16 mouse cellular contexts compared by ENCODE assay signal in genomic region chr2:131846811-131847210, GRCm38 (mm10). TPM values are rescaled to one million over a fixed set of nuclear protein-coding genes. Genes with fewer than 3 reads are reported as not detected.
DNase-seq lines count a peak whose midpoint lies in the region; ATAC-seq and TF ChIP-seq lines count a peak whose summit lies in the region.
"Had no signal": no experiment of that assay in that cellular context is flagged by ENCODE, and none has a peak within 500 bp of the region (broad histone marks: within the 10 kb centered on the region; RNA-seq: fewer than 3 reads in every experiment).

No protein-coding gene starts in this region.

- TF ChIP-seq CTCF in G1E (IDR thresholded peaks at IDR 0.05; ENCODE audit: low read depth, low read length) = no peak

- H3K27ac ChIP-seq in hindbrain, embryonic 11.5 days (ENCODE audit: low read depth, low read length) = peak overlapping the region; percentile 81; the same call in 1 of the 2 replicates
- peak overlapping the region; percentile 93 for H3K27ac ChIP-seq in midbrain, embryonic 13.5 days
- H3K27ac ChIP-seq: liver, embryonic 14.5 days had no signal

- no peaks in the 10 kb centered on the region for H3K27me3 ChIP-seq in G1E (ENCODE audit: insufficient read depth, low read length)
- H3K27me3 ChIP-seq in hindbrain, embryonic 11.5 days (ENCODE audit: control insufficient read depth, insufficient read depth, low read length) = no peaks in the 10 kb centered on the region
- no peaks in the 10 kb centered on the region for H3K27me3 ChIP-seq in midbrain, embryonic 13.5 days

- no peak overlapping the region for H3K9ac ChIP-seq in hindbrain, embryonic 11.5 days (ENCODE audit: low read depth, low read length)
- H3K9ac ChIP-seq in midbrain, embryonic 13.5 days (replicated peaks) = no peak overlapping the region
- H3K9ac ChIP-seq: liver, embryonic 14.5 days had no signal

- H3K4me2 ChIP-seq in hindbrain, embryonic 11.5 days (replicated peaks; ENCODE audit: low read depth, low read length) = no peak overlapping the region
- peak overlapping the region; percentile 44 for H3K4me2 ChIP-seq in midbrain, embryonic 13.5 days (replicated peaks)
- H3K4me2 ChIP-seq: heart, embryonic 11.5 days had no signal

- H3K4me1 ChIP-seq in G1E (ENCODE audit: insufficient read depth, low read depth, low read length) = peaks cover 82% of the 10 kb centered on the region
- 0 out of 2 replicates have a peak, but pooled peaks cover 2% of the 10 kb centered on the region for H3K4me1 ChIP-seq in hindbrain, embryonic 11.5 days (replicated peaks; ENCODE audit: control insufficient read depth, insufficient read depth, low read length)
- peaks cover 27% of the 10 kb centered on the region for H3K4me1 ChIP-seq in midbrain, embryonic 13.5 days (replicated peaks)

- no peaks in the 10 kb centered on the region for H3K9me3 ChIP-seq in G1E (replicated peaks)
- no peaks in the 10 kb centered on the region for H3K9me3 ChIP-seq in hindbrain, embryonic 11.5 days (ENCODE audit: control insufficient read depth, low read length)
- no peaks in the 10 kb centered on the region for H3K9me3 ChIP-seq in midbrain, embryonic 13.5 days
- H3K9me3 ChIP-seq: limb, embryonic 10.5 days had no signal

- H3K36me3 ChIP-seq in G1E (replicated peaks) = no peaks in the 10 kb centered on the region
- no peaks in the 10 kb centered on the region for H3K36me3 ChIP-seq in hindbrain, embryonic 11.5 days (ENCODE audit: control insufficient read depth, insufficient read depth, low read length)
- H3K36me3 ChIP-seq in midbrain, embryonic 13.5 days = no peaks in the 10 kb centered on the region
- H3K36me3 ChIP-seq: limb, embryonic 10.5 days had no signal

- peak; percentile 47 for ATAC-seq in G1E (ENCODE audit: extremely low read depth, insufficient number of reproducible peaks, low FRiP score, poor library complexity, severe bottlenecking)
- no peak for ATAC-seq in hindbrain, embryonic 11.5 days (ENCODE audit: low FRiP score)
- ATAC-seq in midbrain, embryonic 13.5 days = no peak

- no peak overlapping the region for H3K4me3 ChIP-seq in G1E (ENCODE audit: low read depth, low read length)
- no peak overlapping the region for H3K4me3 ChIP-seq in hindbrain, embryonic 11.5 days (ENCODE audit: low read depth, low read length)
- no peak overlapping the region; the same call in 1 of the 2 replicates for H3K4me3 ChIP-seq in midbrain, embryonic 13.5 days (replicated peaks)

- WGBS in hindbrain, embryonic 11.5 days = 35% methylated on average over 2 of the region's 2 CpGs
- 35% methylated on average over 2 of the region's 2 CpGs for WGBS in midbrain, embryonic 13.5 days

- DNase-seq in G1E (ENCODE audit: low spot score) (no peak), adipocyte (ENCODE audit: low spot score) (peak; percentile 90)
- peak; percentile 8 for DNase-seq in hindbrain, embryonic 11.5 days (ENCODE audit: low spot score)
- DNase-seq in kidney, postnatal 14 days = no peak
- no peak for DNase-seq in testis, postnatal 14 days (ENCODE audit: low spot score)
- DNase-seq in natural killer cell, adult 2 months (ENCODE audit: low spot score in 2 of 2) = no peak
- DNase-seq in adrenal gland, postnatal 14 days = no peak
- DNase-seq: cerebellum, adult 2 months; gastrocnemius, postnatal 10 days had no signal

RNA-seq across cellular contexts. Expression of gene Erv3, which starts 12.7 kb away (rescaled TPM):
- total RNA-seq in G1E (2014; fragmentation: Nextera tagmentation) (393 and 534 TPM in 2 replicates), G1E (2017) (60.3 and 62.5 TPM in 2 replicates)
- 5.2 and 5.9 TPM in 2 replicates for polyA plus RNA-seq in G1E (2012)
- not detected in 2 replicates for polyA plus RNA-seq in hindbrain, embryonic 11.5 days (2014; fragmentation: Nextera tagmentation; extraction: Ambion mirVana)
- not detected in 2 replicates for polyA plus RNA-seq in midbrain, embryonic 13.5 days (2015; fragmentation: Nextera tagmentation; extraction: Ambion mirVana)
- total RNA-seq in adrenal gland, postnatal 14 days (2021) = not detected in 2 replicates
- total RNA-seq: gastrocnemius, postnatal 10 days had no signal
- polyA plus RNA-seq: erythroblast, embryonic 14.5 days; heart, embryonic 11.5 days; kidney, embryonic 14.5 days; limb, embryonic 10.5 days; stomach, embryonic 16.5 days had no signal

Comparison
In these comparisons a context has a peak if more than half of its experiments do, and no peak if none do; other contexts are left out.
1. DNase-seq: peak in adipocyte (single experiment) and hindbrain, embryonic 11.5 days (single experiment); none in G1E (single experiment), kidney, postnatal 14 days (single experiment), testis, postnatal 14 days (single experiment), natural killer cell, adult 2 months (0 of 2) and adrenal gland, postnatal 14 days (single experiment).